Mouse (Mus musculus): ENCODE measurements around the gene Cacna2d1. TPM values are rescaled to one million over a fixed set of nuclear protein-coding genes. Genes with fewer than 3 reads are reported as not detected.

Gene Cacna2d1
- polyA plus RNA-seq, 1 experiment from 2014 or later = 1.3 TPM

DNA sequence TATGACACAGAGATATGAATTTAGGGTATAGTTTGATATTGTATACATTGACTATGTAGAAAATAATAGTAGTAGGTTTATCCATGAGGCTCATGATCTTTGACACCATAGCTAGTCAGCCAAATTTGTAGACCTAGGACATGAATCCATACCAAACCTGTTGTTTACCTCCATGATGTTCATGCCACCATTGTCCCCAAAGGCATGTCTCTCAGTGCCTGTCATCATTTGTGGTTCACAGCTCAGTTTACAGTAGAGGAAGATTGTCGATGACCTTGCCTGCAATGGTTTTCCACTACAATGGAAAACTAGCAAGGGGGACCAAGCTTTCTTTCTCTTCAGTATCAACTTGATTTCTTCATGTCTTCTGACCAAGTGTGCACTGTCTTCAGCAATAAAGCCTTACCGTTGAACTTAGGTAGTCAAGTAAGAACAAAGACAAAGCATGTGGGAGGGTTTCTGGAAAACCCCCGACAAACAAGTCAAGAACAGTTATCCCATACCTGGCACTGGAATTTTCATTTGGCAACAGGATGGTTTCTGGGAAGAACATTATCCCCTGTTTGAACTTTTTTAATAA, 441.9 kb downstream of the Cacna2d1 start:
- peak; percentile 10 for DNase-seq (ENCODE audit: low spot score)

DNA sequence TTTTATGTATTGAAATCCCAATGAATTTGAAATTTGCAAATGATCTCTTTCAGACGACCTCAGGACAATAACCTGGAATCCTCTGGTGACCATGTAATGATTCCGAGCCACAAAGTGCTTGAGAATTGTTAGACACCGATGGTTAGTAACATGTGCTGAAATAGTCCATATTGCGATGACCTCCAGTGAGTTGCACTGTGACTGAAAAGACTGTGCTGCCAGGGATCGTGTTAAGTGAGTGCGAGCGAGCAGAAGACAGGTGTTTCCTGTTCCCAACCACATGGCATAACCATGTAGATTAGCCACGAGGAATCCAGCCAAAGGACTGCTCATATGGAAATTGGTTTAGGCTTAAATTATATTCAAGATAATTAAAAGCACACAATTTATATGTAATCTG, 475.5 kb downstream of the Cacna2d1 start:
- peak; percentile 30 for DNase-seq (ENCODE audit: low spot score)

DNA sequence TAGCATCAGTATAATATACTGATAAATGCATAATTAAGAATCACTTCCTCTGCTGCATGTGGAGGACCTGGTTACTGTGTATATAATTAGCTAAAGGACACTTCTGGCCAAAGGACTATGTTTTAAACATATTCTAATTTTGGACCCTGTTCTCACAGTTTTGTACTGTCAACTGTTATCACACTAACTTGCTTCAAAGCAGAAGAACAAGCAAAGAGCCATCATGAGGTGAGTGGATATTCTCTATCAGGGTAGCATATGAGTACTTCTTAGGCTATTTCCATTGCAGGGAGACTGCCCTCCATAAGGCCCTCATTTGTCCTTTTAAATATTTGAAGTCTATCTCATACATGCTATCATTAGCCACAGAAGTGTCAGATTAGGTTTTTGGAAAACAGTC, 480.2 kb downstream of the Cacna2d1 start:
- DNase-seq (ENCODE audit: low spot score) = no peak

DNA sequence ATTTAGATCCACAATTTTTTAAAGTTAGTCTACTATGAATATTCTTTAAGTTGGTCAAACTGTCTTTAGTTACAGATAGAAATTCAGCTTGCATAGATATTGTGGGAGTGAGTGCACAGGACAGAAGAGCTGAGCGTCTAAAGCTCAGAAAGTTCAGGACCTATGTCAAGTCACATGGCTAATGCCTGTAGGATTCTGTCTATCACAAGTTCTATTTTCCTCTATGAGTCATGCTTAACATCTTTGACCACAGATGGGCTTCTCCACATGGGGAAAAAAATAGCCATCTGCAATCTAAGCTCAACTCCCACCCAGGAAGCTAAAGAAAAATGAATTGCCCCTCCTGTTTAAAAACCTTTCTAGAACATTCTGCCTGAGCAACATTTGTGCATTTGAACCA, 483.5 kb downstream of the Cacna2d1 start:
- DNase-seq (ENCODE audit: low spot score) = no peak

DNA sequence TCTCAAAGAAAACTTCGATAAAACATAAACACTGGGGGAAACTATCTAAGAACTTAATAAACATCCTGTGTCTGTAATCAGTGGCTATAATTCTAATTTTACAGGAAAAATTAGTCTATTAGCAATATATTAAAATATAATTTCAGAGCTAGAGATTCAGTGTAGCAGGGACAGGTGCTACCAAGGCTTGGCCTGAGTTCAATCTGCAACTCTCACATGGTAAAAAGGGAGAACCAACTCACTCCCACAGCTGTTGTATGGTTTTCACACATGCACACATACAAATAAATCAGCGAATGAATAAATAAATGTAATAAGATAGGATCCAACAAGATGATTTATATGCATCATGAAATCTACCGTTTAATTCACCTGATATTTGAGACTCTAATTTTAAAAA, 484.0 kb downstream of the Cacna2d1 start:
- DNase-seq (ENCODE audit: low spot score) = no peak

Other genes with a start within 250 kb of the Cacna2d1 start
- 0.72 and 0.82 TPM in 2 replicates for gene Speer4c, start 220.4 kb upstream of the Cacna2d1 start, polyA plus RNA-seq (2015; fragmentation: Nextera tagmentation; extraction: Ambion mirVana)